Mouse (Mus musculus) olfactory bulb, adult 2 months (tissue): ENCODE results near the gene Rab11a.

Experiments used
- CTCF ChIP-seq: fragments of 200-500 bp; IDR thresholded peaks from 2 replicates; pipeline ENCODE4 v1.5.1; 2012; ENCODE audit warnings: low read depth, mild to moderate bottlenecking, low read length, moderate library complexity; ENCODE audit not compliant: insufficient read depth
- POLR2A ChIP-seq: fragments of 200-500 bp; IDR thresholded peaks from 2 replicates; pipeline ENCODE4 v1.6.1; 2012; ENCODE audit warnings: mild to moderate bottlenecking, low read depth, low read length, moderate library complexity; ENCODE audit not compliant: insufficient read depth

GRCm38 (mm10) chr9:64719526-64720163 is 17.9 kb downstream of the Rab11a start:
- no peak for TF ChIP-seq POLR2A
- no peak for TF ChIP-seq CTCF
